Mouse (Mus musculus) stomach, embryonic 16.5 days (tissue): ENCODE results near the gene Gtf2i. TPM values are rescaled to one million over a fixed set of nuclear protein-coding genes. Genes with fewer than 3 reads are reported as not detected.
A peak's percentile ranks its signal among the peaks of the same experiment; 100 is the strongest.

Experiments
- ATAC-seq: fragments of 200-750 bp; cut with Nextera tagmentation; 2 replicates; pipeline ENCODE4 v1.8.0; 2017; ENCODE audit warnings: moderate number of reproducible peaks, moderate TSS enrichment; ENCODE audit not compliant: insufficient read depth, low FRiP score
- H3K27ac ChIP-seq: fragments of 300-500 bp; sonication (generic); 2 replicates; pipeline ENCODE4 v1.5.1; 2014; ENCODE audit warnings: low read length
- H3K27me3 ChIP-seq: fragments of 300-500 bp; sonication (generic); 2 replicates; pipeline ENCODE4 v1.6.1; 2014; ENCODE audit warnings: low read length, control low read depth, mixed read lengths; ENCODE audit not compliant: control insufficient read depth, insufficient read depth
- H3K36me3 ChIP-seq: fragments of 300-500 bp; sonication (generic); 2 replicates; pipeline ENCODE4 v1.6.1; 2014; ENCODE audit warnings: low read length; ENCODE audit not compliant: control insufficient read depth, insufficient read depth
- H3K4me1 ChIP-seq: fragments of 300-500 bp; sonication (generic); 2 replicates; pipeline ENCODE4 v1.6.1; 2014; ENCODE audit warnings: low read length, control low read depth, mixed read lengths; ENCODE audit not compliant: control insufficient read depth, insufficient read depth
- H3K4me2 ChIP-seq: fragments of 300-500 bp; sonication (generic); 2 replicates; pipeline ENCODE4 v1.6.1; 2014; ENCODE audit warnings: low read depth, low read length, mixed read lengths
- H3K4me3 ChIP-seq: fragments of 300-500 bp; sonication (generic); replicated peaks from 2 replicates; pipeline ENCODE4 v1.5.1; 2014; ENCODE audit warnings: mild to moderate bottlenecking, low read length
- H3K9ac ChIP-seq: fragments of 300-500 bp; sonication (generic); 2 replicates; pipeline ENCODE4 v1.6.1; 2014; ENCODE audit warnings: low read length
- H3K9me3 ChIP-seq: fragments of 300-500 bp; sonication (generic); replicated peaks from 2 replicates; pipeline ENCODE4 v1.6.1; 2016; ENCODE audit warnings: low read length, control low read depth; ENCODE audit not compliant: control insufficient read depth
- WGBS: fragments of 180-500 bp; shearing (Covaris S2); extraction: QIAGEN DNeasy Blood & Tissue Kit; methylation state at CpG from one replicate; pipeline ENCODE4 v1.1.7; 2014; 5-methylcytosine and 5-hydroxymethylcytosine counted together
- polyA plus RNA-seq: library from polyadenylated mRNA; unstranded; fragments of >200 nt; fragmentation: Nextera tagmentation; extraction: Ambion mirVana; gene quantifications from 2 replicates; pipeline ENCODE4 v1.2.1, GENCODE M21; 2015

Gene Gtf2i
- polyA plus RNA-seq, 1 experiment from 2014 or later: 141 TPM

DNA sequence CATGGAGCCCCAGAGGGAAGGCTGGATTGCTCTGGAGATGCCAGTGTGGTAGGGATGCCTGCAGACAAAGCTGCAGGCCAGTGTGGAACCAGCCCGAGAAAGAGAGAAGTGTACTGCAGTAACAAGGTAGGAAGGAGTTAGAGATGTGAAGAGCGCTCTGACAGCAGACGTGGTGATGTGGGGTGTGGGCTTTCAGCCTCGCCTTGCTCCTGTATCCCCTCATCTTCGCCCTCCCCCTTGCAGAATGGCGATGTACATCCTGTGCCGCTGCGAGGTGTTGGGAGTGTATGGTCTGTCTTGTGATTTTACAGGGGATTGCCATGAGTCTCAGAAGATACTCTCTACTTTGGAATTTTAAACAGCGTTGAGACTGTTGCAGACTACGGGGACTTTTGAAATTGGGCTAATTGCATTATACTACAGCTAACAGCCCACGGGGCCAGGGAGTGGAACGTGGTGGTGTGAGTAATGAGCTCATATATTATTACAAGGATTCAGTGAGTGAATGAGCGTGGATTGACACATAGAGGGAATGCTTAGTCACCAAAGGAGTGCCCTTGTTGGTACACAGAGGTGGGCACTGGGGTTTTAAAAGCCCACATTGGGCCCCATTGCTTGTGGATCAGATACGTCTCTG is 65.8 kb downstream of the Gtf2i start:
- 83% methylated on average over 14 of the region's 14 CpGs for WGBS
- H3K27ac ChIP-seq: no peak overlapping the region
- peaks cover 80% of the 10 kb centered on the region for H3K36me3 ChIP-seq

GRCm38 (mm10) chr5:134246146-134246545 is 68.4 kb downstream of the Gtf2i start:
- Histone ChIP-seq H3K4me2 (no peak overlapping the region), H3K27me3 (no peaks in the 10 kb centered on the region), H3K27ac (no peak overlapping the region; the same call in 1 of the 2 replicates), H3K9me3 (no peaks in the 10 kb centered on the region), H3K4me1 (no peaks in the 10 kb centered on the region), H3K36me3 (peaks cover 82% of the 10 kb centered on the region), H3K9ac (no peak overlapping the region), H3K4me3 (no peak overlapping the region)
- peak; percentile 66; the same call in 1 of the 2 replicates for ATAC-seq
- WGBS: 82% methylated on average over 5 of the region's 5 CpGs

More for the DNA sequence above, 65.8 kb downstream of the Gtf2i start:
- H3K4me3 ChIP-seq: no peak overlapping the region
- ATAC-seq: no peak
- no peaks in the 10 kb centered on the region for H3K4me1 ChIP-seq
- no peaks in the 10 kb centered on the region for H3K9me3 ChIP-seq
- no peak overlapping the region for H3K9ac ChIP-seq
- H3K27me3 ChIP-seq: no peaks in the 10 kb centered on the region
- no peak overlapping the region for H3K4me2 ChIP-seq

DNA sequence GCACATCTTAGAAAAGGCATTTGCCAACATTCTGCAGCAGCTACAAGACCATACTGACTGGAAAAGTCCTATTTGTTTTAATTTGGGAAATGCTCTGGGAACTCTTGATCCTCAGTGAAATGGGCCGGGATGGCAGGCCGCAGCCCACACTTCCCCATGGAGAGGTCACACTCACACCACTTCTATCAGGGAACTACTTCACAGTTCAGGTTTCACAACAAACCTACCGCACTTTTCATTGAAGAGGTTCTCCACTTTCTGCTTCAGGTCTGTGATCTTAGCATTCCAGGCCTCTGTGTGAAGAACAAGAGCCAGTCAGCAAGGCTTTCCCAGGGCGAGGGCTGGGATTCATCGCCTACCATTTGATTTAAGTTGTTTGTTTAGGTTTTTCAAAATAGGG is 69.7 kb downstream of the Gtf2i start:
- Histone ChIP-seq H3K9ac (no peak overlapping the region), H3K9me3 (no peaks in the 10 kb centered on the region), H3K4me1 (no peaks in the 10 kb centered on the region), H3K4me3 (no peak overlapping the region), H3K27me3 (no peaks in the 10 kb centered on the region), H3K4me2 (no peak overlapping the region), H3K27ac (no peak overlapping the region), H3K36me3 (peaks cover 88% of the 10 kb centered on the region)
- no peak for ATAC-seq
- WGBS: 90% methylated on average over 5 of the region's 5 CpGs

DNA sequence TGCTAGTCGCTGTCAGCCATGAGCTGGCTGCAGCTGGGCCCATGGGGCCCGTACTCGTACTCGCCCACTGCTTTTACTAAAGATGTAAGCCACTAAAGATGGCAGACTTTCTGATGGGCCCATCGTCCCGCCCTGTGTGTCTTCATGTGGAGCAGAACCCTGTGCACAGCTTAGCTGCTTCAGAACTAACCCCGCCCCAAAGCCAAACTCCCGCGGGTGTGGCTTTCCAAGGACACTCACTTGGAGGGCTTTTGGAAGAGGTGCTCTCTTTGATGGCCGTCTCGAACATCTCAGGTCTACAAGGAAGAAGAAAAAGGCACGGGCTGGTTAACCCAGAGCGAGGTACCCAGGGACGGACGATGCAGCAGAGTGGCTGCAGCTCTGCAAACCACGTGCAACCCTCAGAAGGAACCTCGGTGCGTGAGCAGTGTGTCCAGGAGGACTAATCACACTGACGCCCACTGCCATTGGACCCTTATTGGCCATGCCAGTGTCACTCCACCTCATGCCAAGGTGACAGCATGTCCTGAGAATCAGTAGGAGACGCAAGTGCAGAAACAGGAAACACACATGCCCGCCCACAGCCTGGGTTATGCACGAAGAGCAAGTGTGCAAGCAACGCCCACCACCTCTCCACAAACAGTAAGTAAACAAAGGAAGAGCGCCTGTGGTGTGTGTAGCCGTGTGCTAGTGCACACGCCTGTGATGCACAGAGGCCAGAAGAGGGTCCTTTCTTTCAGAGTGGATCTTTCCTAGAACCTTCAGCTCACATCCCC is 70.7 kb downstream of the Gtf2i start:
- Histone ChIP-seq H3K27ac (no peak overlapping the region), H3K4me2 (no peak overlapping the region), H3K9ac (no peak overlapping the region), H3K27me3 (no peaks in the 10 kb centered on the region), H3K36me3 (peaks cover 85% of the 10 kb centered on the region), H3K4me1 (no peaks in the 10 kb centered on the region), H3K4me3 (no peak overlapping the region), H3K9me3 (no peaks in the 10 kb centered on the region)
- 87% methylated on average over 26 of the region's 26 CpGs for WGBS
- no peak for ATAC-seq

- ATAC-seq: no peak
- Histone ChIP-seq H3K4me2 (no peak overlapping the region), H3K9me3 (no peaks in the 10 kb centered on the region), H3K4me1 (peaks cover 4% of the 10 kb centered on the region; the same call in 1 of the 2 replicates), H3K4me3 (no peak overlapping the region), H3K9ac (no peak overlapping the region), H3K27me3 (no peaks in the 10 kb centered on the region), H3K27ac (no peak overlapping the region), H3K36me3 (peaks cover 84% of the 10 kb centered on the region)
- WGBS: 75% methylated on average over 5 of the region's 5 CpGs
Measured at GRCm38 (mm10) chr5:134241831-134242230, 72.7 kb downstream of the Gtf2i start.

DNA sequence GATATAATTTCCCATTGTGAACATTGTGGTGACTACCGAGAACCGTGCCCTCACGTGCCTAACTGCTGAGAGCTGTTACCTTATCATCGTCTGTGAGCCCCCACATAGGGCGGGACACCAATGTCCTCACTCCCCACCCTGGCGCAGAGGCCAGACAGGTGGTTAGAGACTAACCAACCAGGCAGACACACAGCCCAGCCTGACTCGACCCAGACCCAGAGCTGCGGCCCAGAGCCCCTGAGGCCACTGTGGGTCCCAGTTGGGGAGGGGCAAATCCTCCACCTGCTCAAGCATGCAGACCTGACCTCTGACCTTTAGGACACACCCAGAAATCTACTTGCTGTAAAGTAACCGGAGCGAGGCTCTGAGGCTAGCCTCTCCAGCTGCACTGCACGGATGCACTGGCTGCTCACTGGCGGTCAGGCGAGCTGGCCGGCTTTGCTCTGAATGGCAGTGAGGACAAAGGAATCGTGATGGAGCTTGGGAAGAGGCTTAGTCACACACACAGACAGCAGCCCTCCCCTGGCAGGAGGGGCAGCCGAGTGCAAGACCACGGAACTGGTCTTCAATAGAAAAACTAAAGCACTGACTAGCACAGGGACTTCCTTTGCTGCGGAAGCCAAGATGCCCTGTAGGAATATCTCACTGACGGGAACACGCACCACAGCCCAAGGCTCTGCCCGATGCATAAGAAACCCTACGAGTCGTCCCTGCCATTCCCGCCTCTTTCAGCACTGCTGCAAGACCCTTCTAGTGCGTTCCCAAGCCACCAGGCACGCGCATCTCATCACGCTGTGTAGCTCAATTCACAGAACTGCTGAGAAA is 76.4 kb downstream of the Gtf2i start:
- Histone ChIP-seq H3K4me1 (peaks cover 21% of the 10 kb centered on the region), H3K4me2 (no peak overlapping the region), H3K36me3 (peaks cover 54% of the 10 kb centered on the region), H3K27ac (no peak overlapping the region), H3K9me3 (no peaks in the 10 kb centered on the region), H3K4me3 (no peak overlapping the region), H3K9ac (no peak overlapping the region), H3K27me3 (no peaks in the 10 kb centered on the region)
- 80% methylated on average over 28 of the region's 28 CpGs for WGBS
- ATAC-seq: no peak

DNA sequence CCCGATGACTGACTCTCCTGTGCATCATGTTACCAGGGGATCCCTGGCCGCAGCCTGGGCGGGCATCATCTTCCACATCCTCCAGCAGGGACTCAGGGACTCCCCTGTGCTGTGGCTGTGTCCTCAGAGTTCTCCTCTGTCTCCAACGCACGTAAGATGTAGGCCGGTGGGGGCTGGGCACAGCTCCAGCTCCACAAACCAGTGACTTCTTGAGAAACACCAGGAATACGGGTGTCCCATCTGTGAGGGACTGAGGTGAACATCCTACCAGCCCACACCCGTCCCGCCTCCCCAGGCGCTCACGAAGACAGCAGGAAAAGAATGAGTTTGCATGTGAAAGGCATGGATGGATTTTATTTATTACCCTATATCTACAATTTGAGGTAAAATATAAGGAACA is 77.1 kb downstream of the Gtf2i start:
- ATAC-seq: no peak
- peaks cover 48% of the 10 kb centered on the region for H3K36me3 ChIP-seq
- WGBS: 89% methylated on average over 11 of the region's 11 CpGs

GRCm38 (mm10) chr5:134236796-134237195 is 77.8 kb downstream of the Gtf2i start:
- WGBS: 72% methylated on average over 6 of the region's 6 CpGs

More for the DNA sequence above, 77.1 kb downstream of the Gtf2i start:
- Histone ChIP-seq H3K4me3 (no peak overlapping the region), H3K4me2 (no peak overlapping the region), H3K9me3 (no peaks in the 10 kb centered on the region), H3K4me1 (peaks cover 23% of the 10 kb centered on the region), H3K9ac (no peak overlapping the region), H3K27me3 (no peaks in the 10 kb centered on the region), H3K27ac (peak overlapping the region; percentile 29; the same call in 1 of the 2 replicates)

More at GRCm38 (mm10) chr5:134236796-134237195, 77.8 kb downstream of the Gtf2i start:
- ATAC-seq: no peak
- Histone ChIP-seq H3K9me3 (no peaks in the 10 kb centered on the region), H3K36me3 (peaks cover 42% of the 10 kb centered on the region), H3K4me2 (no peak overlapping the region), H3K27ac (peak overlapping the region; percentile 9; the same call in 1 of the 2 replicates), H3K4me3 (no peak overlapping the region), H3K9ac (no peak overlapping the region), H3K27me3 (no peaks in the 10 kb centered on the region), H3K4me1 (peaks cover 29% of the 10 kb centered on the region)
